Mouse (Mus musculus) C2C12 (cell line): ENCODE data around the gene Lpar1. TPM values are rescaled to one million over a fixed set of nuclear protein-coding genes. Genes with fewer than 3 reads are reported as not detected.

Experiments used
- H3K27me3 ChIP-seq: one replicate; pipeline ENCODE4 v1.6.1; 2011; ENCODE audit not compliant: control insufficient read depth, insufficient read depth, insufficient read length
- H3K36me3 ChIP-seq: one replicate; pipeline ENCODE4 v1.6.1; 2011; ENCODE audit not compliant: control insufficient read depth, insufficient read depth
- H3K4me3 ChIP-seq: one replicate; pipeline ENCODE4 v1.5.1; 2011; ENCODE audit warnings: mild to moderate bottlenecking, control low read depth; ENCODE audit not compliant: poor library complexity, insufficient read depth, severe bottlenecking
- H3K79me2 ChIP-seq: one replicate; pipeline ENCODE4 v1.6.1; 2011; ENCODE audit not compliant: control insufficient read depth, insufficient read depth
- H3K79me3 ChIP-seq: one replicate; pipeline ENCODE4 v1.6.1; 2011; ENCODE audit warnings: low read depth, control low read depth
- H3ac ChIP-seq: one replicate; pipeline ENCODE3; 2011; ENCODE audit warnings: low read depth; ENCODE audit not compliant: control insufficient read depth, insufficient read length
- CEBPB ChIP-seq: IDR thresholded peaks from one replicate; pipeline ENCODE4 v1.6.1; 2011; ENCODE audit warnings: low read depth, mild to moderate bottlenecking, control low read depth, moderate library complexity
- CTCF ChIP-seq: IDR thresholded peaks from one replicate; pipeline ENCODE4 v1.5.1; 2011; ENCODE audit not compliant: control insufficient read depth, insufficient read depth, insufficient read length
- FOSL1 ChIP-seq: IDR thresholded peaks from one replicate; pipeline ENCODE4 v1.8.0; 2011; ENCODE audit warnings: mild to moderate bottlenecking, low read length; ENCODE audit not compliant: poor library complexity, insufficient read depth, severe bottlenecking
- MAX ChIP-seq: IDR thresholded peaks from one replicate; pipeline ENCODE4 v1.6.1; 2011; ENCODE audit warnings: mild to moderate bottlenecking, control low read depth
- MYOD1 ChIP-seq: IDR thresholded peaks from one replicate; pipeline ENCODE4 v1.6.1; 2011; ENCODE audit warnings: low read depth; ENCODE audit not compliant: control insufficient read depth, insufficient read length
- MYOG ChIP-seq: IDR thresholded peaks from one replicate; pipeline ENCODE4 v1.6.1; 2011; ENCODE audit not compliant: control insufficient read depth, insufficient read length; ENCODE audit errors: extremely low read depth
- USF1 ChIP-seq: IDR thresholded peaks from one replicate; pipeline ENCODE4 v1.6.1; 2011; ENCODE audit warnings: low read depth, mild to moderate bottlenecking, control low read depth, moderate library complexity
- polyA plus RNA-seq: library from polyadenylated mRNA; unstranded; fragments of >200 nt; fragmentation: generic; extraction: Trizol; gene quantifications from one replicate; pipeline ENCODE4 v1.2.1, GENCODE M21; 2012; ENCODE audit warnings: missing spikeins

The Lpar1 gene
- polyA plus RNA-seq, 1 experiment = 14.4 TPM

- no peaks in the 10 kb centered on the region for H3K79me2 ChIP-seq
- no peak overlapping the region for H3K4me3 ChIP-seq
- TF ChIP-seq MYOD1 = no peak
- TF ChIP-seq CTCF = no peak
- no peak for TF ChIP-seq FOSL1
- TF ChIP-seq USF1 = no peak
- no peak for TF ChIP-seq MAX
- TF ChIP-seq MYOG = no peak
- no peak for TF ChIP-seq CEBPB
- H3K79me3 ChIP-seq = no peaks in the 10 kb centered on the region
- no peak overlapping the region for H3ac ChIP-seq
- H3K36me3 ChIP-seq = no peaks in the 10 kb centered on the region
- no peaks in the 10 kb centered on the region for H3K27me3 ChIP-seq
Measured at GRCm38 (mm10) chr4:58568486-58568885, 14.8 kb upstream of the Lpar1 start.

GRCm38 (mm10) chr4:58562776-58563175 lies 9.1 kb upstream of the Lpar1 start:
- Histone ChIP-seq H3K4me3 (no peak overlapping the region), H3K79me2 (no peaks in the 10 kb centered on the region), H3K36me3 (no peaks in the 10 kb centered on the region), H3K27me3 (no peaks in the 10 kb centered on the region), H3ac (no peak overlapping the region), H3K79me3 (no peaks in the 10 kb centered on the region)
- no peak for TF ChIP-seq MYOG
- TF ChIP-seq FOSL1 = no peak
- no peak for TF ChIP-seq MYOD1
- TF ChIP-seq CTCF = no peak
- TF ChIP-seq USF1 = no peak
- TF ChIP-seq MAX = no peak
- no peak for TF ChIP-seq CEBPB

- Histone ChIP-seq H3K79me3 (no peaks in the 10 kb centered on the region), H3K27me3 (no peaks in the 10 kb centered on the region), H3K79me2 (peaks cover 8% of the 10 kb centered on the region), H3K36me3 (no peaks in the 10 kb centered on the region), H3ac (no peak overlapping the region), H3K4me3 (no peak overlapping the region)
- TF ChIP-seq MYOG = no peak
- no peak for TF ChIP-seq CEBPB
- no peak for TF ChIP-seq FOSL1
- TF ChIP-seq MYOD1 = no peak
Measured at GRCm38 (mm10) chr4:58557001-58557400, 3.3 kb upstream of the Lpar1 start.

- Histone ChIP-seq H3K27me3 (no peaks in the 10 kb centered on the region), H3K79me2 (peaks cover 34% of the 10 kb centered on the region), H3K79me3 (peaks cover 15% of the 10 kb centered on the region), H3K4me3 (no peak overlapping the region), H3ac (no peak overlapping the region), H3K36me3 (peaks cover 7% of the 10 kb centered on the region)
- TF ChIP-seq CTCF (no peak), MYOD1 (no peak), FOSL1 (no peak), CEBPB (no peak), MYOG (no peak), USF1 (no peak), MAX (no peak)
Measured at GRCm38 (mm10) chr4:58554359-58554838, 701 bp upstream of the Lpar1 start.

GRCm38 (mm10) chr4:58552731-58553630 lies 717 bp downstream of the Lpar1 start:
- TF ChIP-seq CTCF (peak; percentile 10), MYOG (no peak)
- no peaks in the 10 kb centered on the region for H3K27me3 ChIP-seq

GRCm38 (mm10) chr4:58552229-58552628 lies 1.5 kb downstream of the Lpar1 start:
- Histone ChIP-seq H3K36me3 (peaks cover 23% of the 10 kb centered on the region), H3K27me3 (no peaks in the 10 kb centered on the region), H3ac (peak overlapping the region; percentile 30), H3K4me3 (peak overlapping the region; percentile 56), H3K79me3 (peaks cover 26% of the 10 kb centered on the region), H3K79me2 (peaks cover 56% of the 10 kb centered on the region)
- no peak for TF ChIP-seq MAX
- TF ChIP-seq MYOG = no peak
- TF ChIP-seq CTCF = no peak
- no peak for TF ChIP-seq FOSL1
- no peak for TF ChIP-seq MYOD1
- TF ChIP-seq USF1 = no peak
- no peak for TF ChIP-seq CEBPB

More at GRCm38 (mm10) chr4:58552731-58553630, 717 bp downstream of the Lpar1 start:
- H3K79me2 ChIP-seq = peaks cover 48% of the 10 kb centered on the region
- peak overlapping the region; percentile 56 for H3K4me3 ChIP-seq
- H3K36me3 ChIP-seq = peaks cover 17% of the 10 kb centered on the region
- peak overlapping the region; percentile 95 for H3ac ChIP-seq
- peaks cover 25% of the 10 kb centered on the region for H3K79me3 ChIP-seq
